Comparison of ENCODE assay signal across 22 mouse cellular contexts in the genomic region with DNA sequence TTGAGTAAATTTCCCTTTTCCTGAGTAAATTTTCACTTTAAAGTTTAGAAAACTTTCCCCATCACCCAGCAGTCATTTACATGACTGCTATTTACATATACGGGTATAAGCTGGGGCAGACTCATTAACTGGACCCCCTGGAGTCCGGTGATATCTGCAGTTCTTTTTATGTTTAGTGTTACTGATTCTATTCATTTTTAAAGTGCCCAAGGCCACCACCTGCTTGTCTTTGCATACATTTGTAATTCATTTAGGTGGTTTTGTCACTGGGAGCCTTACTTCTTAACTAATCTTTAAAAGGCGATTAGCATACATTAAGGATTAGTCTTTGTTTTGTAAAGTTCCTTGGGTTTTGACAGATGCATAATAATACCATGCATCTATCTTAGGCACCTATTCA.
"Had no signal": no experiment of that assay in that cellular context is flagged by ENCODE, and none has a peak within 500 bp of the region (broad histone marks: within the 10 kb centered on the region; RNA-seq: fewer than 3 reads in every experiment).

No protein-coding gene starts in this region.

- DNase-seq: kidney, adult 11 months; kidney, adult 8-10 months; kidney, postnatal 14 days; kidney, postnatal 4 days; left cerebral cortex, postnatal 4 days; liver, postnatal 0 days; lung, postnatal 10 days; lung, postnatal 36 days; retina, postnatal 1 day; right cerebral cortex, postnatal 25 days; thymus, adult 18-20 months; thymus, postnatal 36 days had no signal

- H3K27me3 ChIP-seq: kidney, embryonic 15.5 days; limb, embryonic 12.5 days; limb, embryonic 15.5 days; lung, embryonic 15.5 days; megakaryocyte, embryonic 14.5 days; midbrain, embryonic 13.5 days; neural tube, embryonic 13.5 days had no signal

- H3K4me3 ChIP-seq: kidney, embryonic 15.5 days; limb, embryonic 12.5 days; limb, embryonic 15.5 days; lung, embryonic 15.5 days; megakaryocyte, embryonic 14.5 days; midbrain, embryonic 13.5 days; myocyte; neural tube, embryonic 13.5 days had no signal

- H3K9me3 ChIP-seq: kidney, embryonic 15.5 days; limb, embryonic 12.5 days; limb, embryonic 15.5 days; lung, embryonic 15.5 days; megakaryocyte, embryonic 14.5 days; midbrain, embryonic 13.5 days; neural tube, embryonic 13.5 days had no signal

- H3K4me1 ChIP-seq: kidney, embryonic 15.5 days; limb, embryonic 12.5 days; limb, embryonic 15.5 days; lung, embryonic 15.5 days; midbrain, embryonic 13.5 days; neural tube, embryonic 13.5 days had no signal

- H3K27ac ChIP-seq: kidney, embryonic 15.5 days; limb, embryonic 12.5 days; limb, embryonic 15.5 days; liver, embryonic 14.5 days; lung, embryonic 15.5 days; midbrain, embryonic 13.5 days; neural tube, embryonic 13.5 days had no signal

- H3K4me2 ChIP-seq: kidney, embryonic 15.5 days; limb, embryonic 12.5 days; limb, embryonic 15.5 days; liver, embryonic 11.5 days; lung, embryonic 15.5 days; midbrain, embryonic 13.5 days; neural tube, embryonic 13.5 days had no signal

- ATAC-seq: liver, postnatal 0 days; midbrain, embryonic 13.5 days had no signal

- H3K9ac ChIP-seq: kidney, embryonic 15.5 days; limb, embryonic 12.5 days; limb, embryonic 15.5 days; liver, embryonic 14.5 days; liver, postnatal 0 days; lung, embryonic 15.5 days; midbrain, embryonic 13.5 days; neural tube, embryonic 13.5 days had no signal
